7 mouse cellular contexts compared by ENCODE assay signal in the genomic region with DNA sequence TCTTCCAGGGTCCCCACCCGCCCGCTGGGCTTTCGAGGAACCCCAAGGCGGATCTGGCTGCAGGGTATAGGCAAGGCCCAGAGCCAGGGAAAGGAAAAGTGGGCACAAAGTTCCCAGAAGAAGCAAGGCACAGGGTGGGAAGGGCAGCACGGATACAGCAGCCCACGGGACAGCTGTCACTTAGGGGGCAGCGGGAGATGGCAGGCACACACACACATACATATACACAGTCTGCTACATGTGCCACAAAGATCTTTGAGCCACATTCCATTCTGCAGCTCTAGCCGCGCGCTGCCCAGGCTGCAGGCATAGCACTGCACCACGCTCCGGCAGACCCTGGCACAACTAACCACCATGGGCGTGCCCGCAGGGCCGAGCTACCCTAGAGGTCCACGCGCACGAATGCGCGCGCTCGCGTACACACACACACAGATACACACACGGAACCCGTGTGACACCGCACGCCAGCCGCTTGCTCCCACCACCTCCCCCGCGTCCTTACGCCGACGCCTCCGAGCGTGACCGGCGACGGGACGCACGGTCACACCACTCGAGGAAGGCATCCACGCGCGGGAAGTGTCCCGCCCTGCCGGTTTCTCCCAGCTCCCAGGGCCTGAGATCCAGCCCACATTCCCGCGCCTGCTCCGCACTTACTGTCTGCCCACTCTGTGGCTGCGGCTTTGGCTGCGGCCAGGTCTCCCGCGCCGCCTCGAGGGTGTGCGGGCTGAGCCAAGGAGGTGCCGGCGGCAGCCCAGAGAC. TPM values are rescaled to one million over a fixed set of nuclear protein-coding genes. Genes with fewer than 3 reads are reported as not detected.
DNase-seq lines count a peak whose midpoint lies in the region; ATAC-seq and TF ChIP-seq lines count a peak whose summit lies in the region.

No protein-coding gene starts in this region.

- peak; percentile 73 for ATAC-seq in hindbrain, postnatal 0 days
- ATAC-seq in liver, embryonic 14.5 days (ENCODE audit: insufficient read depth): no peak
- no peak for ATAC-seq in activated CD4-positive, CD25-positive, alpha-beta regulatory T cell, adult 4 months

- H3K27ac ChIP-seq in testis, adult 2 months (ENCODE audit: control insufficient read depth, insufficient read depth, low read depth, low read length): no peak overlapping the region
- no peak overlapping the region for H3K27ac ChIP-seq in embryonic facial prominence, embryonic 10.5 days (replicated peaks)
- peak overlapping the region; percentile 41; the same call in 1 of the 2 replicates for H3K27ac ChIP-seq in hindbrain, postnatal 0 days
- no peak overlapping the region for H3K27ac ChIP-seq in liver, embryonic 14.5 days

- peak overlapping the region; percentile 60 for H3K9ac ChIP-seq in hindbrain, postnatal 0 days (replicated peaks; ENCODE audit: low read length)
- no peak overlapping the region for H3K9ac ChIP-seq in liver, embryonic 14.5 days (replicated peaks)

- no peak for TF ChIP-seq POLR2A in testis, adult 2 months (IDR thresholded peaks at IDR 0.05; ENCODE audit: control insufficient read depth, low read depth, low read length)

- H3K4me2 ChIP-seq in hindbrain, postnatal 0 days (ENCODE audit: low read depth, low read length): peak overlapping the region; percentile 67
- H3K4me2 ChIP-seq in liver, embryonic 14.5 days (ENCODE audit: low read depth): peak overlapping the region; percentile 18

- H3K27me3 ChIP-seq in testis, adult 2 months (ENCODE audit: control insufficient read depth, insufficient read depth, low read length): no peaks in the 10 kb centered on the region
- H3K27me3 ChIP-seq in embryonic facial prominence, embryonic 10.5 days (replicated peaks; ENCODE audit: low read depth, poor library complexity, severe bottlenecking): peaks cover 83% of the 10 kb centered on the region
- peaks cover 6% of the 10 kb centered on the region for H3K27me3 ChIP-seq in hindbrain, postnatal 0 days (ENCODE audit: insufficient read depth, low read length)
- H3K27me3 ChIP-seq in liver, embryonic 14.5 days (ENCODE audit: control insufficient read depth, insufficient read depth, low read length): peaks cover 68% of the 10 kb centered on the region

- H3K36me3 ChIP-seq in testis, adult 2 months (ENCODE audit: control insufficient read depth, insufficient read depth, low read length): no peaks in the 10 kb centered on the region
- no peaks in the 10 kb centered on the region for H3K36me3 ChIP-seq in embryonic facial prominence, embryonic 10.5 days (replicated peaks)
- no peaks in the 10 kb centered on the region for H3K36me3 ChIP-seq in hindbrain, postnatal 0 days (ENCODE audit: insufficient read depth, low read length)
- H3K36me3 ChIP-seq in liver, embryonic 14.5 days (replicated peaks; ENCODE audit: control insufficient read depth, insufficient read depth, low read depth): no peaks in the 10 kb centered on the region

- TF ChIP-seq EP300 in liver, embryonic 14.5 days (IDR thresholded peaks at IDR 0.05; ENCODE audit: low read depth): no peak

- H3K9me3 ChIP-seq in embryonic facial prominence, embryonic 10.5 days: no peaks in the 10 kb centered on the region
- H3K9me3 ChIP-seq in hindbrain, postnatal 0 days (ENCODE audit: low read length): no peaks in the 10 kb centered on the region
- H3K9me3 ChIP-seq in liver, embryonic 14.5 days (ENCODE audit: control insufficient read depth, low read length): no peaks in the 10 kb centered on the region

- no peak for DNase-seq in testis, postnatal 14 days (ENCODE audit: low spot score)
- peak; percentile 45 for DNase-seq in embryonic facial prominence, embryonic 10.5 days (ENCODE audit: low spot score)
- DNase-seq in hindbrain, postnatal 0 days (ENCODE audit: low spot score): peak; percentile 68
- DNase-seq in liver, embryonic 14.5 days (ENCODE audit: low read depth in 3 of 3, low spot score in 3 of 3): no peak
- DNase-seq in right cerebral cortex, adult 2 months (ENCODE audit: low spot score in 2 of 2): peak; percentile 50 to 74

- H3K4me3 ChIP-seq in testis, adult 2 months (ENCODE audit: control insufficient read depth, low read depth, low read length): peak overlapping the region; percentile 19
- peak overlapping the region; percentile 49 for H3K4me3 ChIP-seq in embryonic facial prominence, embryonic 10.5 days
- peak overlapping the region; percentile 47 for H3K4me3 ChIP-seq in hindbrain, postnatal 0 days (ENCODE audit: low read length)
- H3K4me3 ChIP-seq in liver, embryonic 14.5 days (ENCODE audit: insufficient read depth in 1 of 2, low read depth in 2 of 2, low read length in 2 of 2): 0 out of 4 replicates have a peak overlapping the region, but pooled peaks of 1 of the 2 experiments have one; percentile 12

- TF ChIP-seq CTCF in testis, adult 2 months (IDR thresholded peaks at IDR 0.05; ENCODE audit: control insufficient read depth, insufficient read depth, insufficient replicate concordance, low read depth, low read length): no peak
- no peak for TF ChIP-seq CTCF in hindbrain, postnatal 0 days (IDR thresholded peaks at IDR 0.05; ENCODE audit: low read depth)
- no peak for TF ChIP-seq CTCF in liver, embryonic 14.5 days (IDR thresholded peaks at IDR 0.05; ENCODE audit: low read depth)

- peaks cover 25% of the 10 kb centered on the region for H3K4me1 ChIP-seq in testis, adult 2 months (ENCODE audit: control insufficient read depth, insufficient read depth, low read length)
- H3K4me1 ChIP-seq in embryonic facial prominence, embryonic 10.5 days: peaks cover 12% of the 10 kb centered on the region
- peaks cover 9% of the 10 kb centered on the region for H3K4me1 ChIP-seq in hindbrain, postnatal 0 days (ENCODE audit: insufficient read depth, low read length)
- no peaks in the 10 kb centered on the region for H3K4me1 ChIP-seq in liver, embryonic 14.5 days (replicated peaks; ENCODE audit: control insufficient read depth in 2 of 2, insufficient read depth in 2 of 2, low read length in 1 of 2)

- 4% methylated on average over 58 of the region's 58 CpGs for WGBS in embryonic facial prominence, embryonic 10.5 days
- WGBS in hindbrain, postnatal 0 days: 3% methylated on average over 58 of the region's 58 CpGs
- 8% methylated on average over 58 of the region's 58 CpGs for WGBS in liver, embryonic 14.5 days (ENCODE audit: insufficient replicate concordance)

RNA-seq across cellular contexts. Expression of gene Kcnk4, which starts 0.7 kb away (rescaled TPM):
- polyA plus RNA-seq in testis, adult 2 months (2012; rRNA removed): 1.3 and 1.5 TPM in 2 replicates
- 0.23 TPM in 1 of 2 replicates, not detected in the other for polyA plus RNA-seq in embryonic facial prominence, embryonic 10.5 days (2016; fragmentation: Nextera tagmentation; extraction: Ambion mirVana)
- total RNA-seq in hindbrain, postnatal 0 days (2014; rRNA removed): 13.3 and 17.6 TPM in 2 replicates
- polyA plus RNA-seq in hindbrain, postnatal 0 days (2015; fragmentation: Nextera tagmentation; extraction: Ambion mirVana): 15.9 and 21.7 TPM in 2 replicates
- not detected in 2 replicates for polyA plus RNA-seq in liver, embryonic 14.5 days (2012; rRNA removed)
- polyA plus RNA-seq in liver, embryonic 14.5 days (2014; fragmentation: Nextera tagmentation; extraction: Ambion mirVana): 0.05 TPM in 1 of 2 replicates, not detected in the other
- polyA plus RNA-seq in activated CD4-positive, CD25-positive, alpha-beta regulatory T cell, adult 4 months (2017; shearing (Covaris generic)): not detected

RNA-seq across cellular contexts. Expression of gene Bad, which starts 8.0 kb away (rescaled TPM):
- 78.8 and 91.6 TPM in 2 replicates for polyA plus RNA-seq in testis, adult 2 months (2012; rRNA removed)
- 53.4 and 55.1 TPM in 2 replicates for polyA plus RNA-seq in embryonic facial prominence, embryonic 10.5 days (2016; fragmentation: Nextera tagmentation; extraction: Ambion mirVana)
- total RNA-seq in hindbrain, postnatal 0 days (2014; rRNA removed): 58.2 and 67.0 TPM in 2 replicates
- 86.6 and 88.0 TPM in 2 replicates for polyA plus RNA-seq in hindbrain, postnatal 0 days (2015; fragmentation: Nextera tagmentation; extraction: Ambion mirVana)
- polyA plus RNA-seq in liver, embryonic 14.5 days (2012; rRNA removed): 22.3 and 22.8 TPM in 2 replicates
- 25.7 and 27.9 TPM in 2 replicates for polyA plus RNA-seq in liver, embryonic 14.5 days (2014; fragmentation: Nextera tagmentation; extraction: Ambion mirVana)
- polyA plus RNA-seq in activated CD4-positive, CD25-positive, alpha-beta regulatory T cell, adult 4 months (2017; shearing (Covaris generic)): 10 to 100 TPM; 42.6 to 60.5 TPM

RNA-seq across cellular contexts. Expression of gene Catsperz, which starts 8.4 kb away (rescaled TPM):
- 1,294 and 1,426 TPM in 2 replicates for polyA plus RNA-seq in testis, adult 2 months (2012; rRNA removed)
- 0.68 and 0.74 TPM in 2 replicates for polyA plus RNA-seq in embryonic facial prominence, embryonic 10.5 days (2016; fragmentation: Nextera tagmentation; extraction: Ambion mirVana)
- 2.0 TPM in 1 of 2 replicates, not detected in the other for total RNA-seq in hindbrain, postnatal 0 days (2014; rRNA removed)
- polyA plus RNA-seq in hindbrain, postnatal 0 days (2015; fragmentation: Nextera tagmentation; extraction: Ambion mirVana): 2.9 and 3.7 TPM in 2 replicates
- 0.13 and 0.16 TPM in 2 replicates for polyA plus RNA-seq in liver, embryonic 14.5 days (2012; rRNA removed)
- polyA plus RNA-seq in liver, embryonic 14.5 days (2014; fragmentation: Nextera tagmentation; extraction: Ambion mirVana): 0.28 and 0.37 TPM in 2 replicates
- polyA plus RNA-seq in activated CD4-positive, CD25-positive, alpha-beta regulatory T cell, adult 4 months (2017; shearing (Covaris generic)): not detected

RNA-seq across cellular contexts. Expression of gene Gpr137, which starts 8.7 kb away (rescaled TPM):
- 205 and 212 TPM in 2 replicates for polyA plus RNA-seq in testis, adult 2 months (2012; rRNA removed)
- polyA plus RNA-seq in embryonic facial prominence, embryonic 10.5 days (2016; fragmentation: Nextera tagmentation; extraction: Ambion mirVana): 26.9 and 27.5 TPM in 2 replicates
- 122 and 129 TPM in 2 replicates for total RNA-seq in hindbrain, postnatal 0 days (2014; rRNA removed)
- 65.6 and 68.7 TPM in 2 replicates for polyA plus RNA-seq in hindbrain, postnatal 0 days (2015; fragmentation: Nextera tagmentation; extraction: Ambion mirVana)
- 5.5 and 8.8 TPM in 2 replicates for polyA plus RNA-seq in liver, embryonic 14.5 days (2012; rRNA removed)
- polyA plus RNA-seq in liver, embryonic 14.5 days (2014; fragmentation: Nextera tagmentation; extraction: Ambion mirVana): 4.4 and 4.5 TPM in 2 replicates
- polyA plus RNA-seq in activated CD4-positive, CD25-positive, alpha-beta regulatory T cell, adult 4 months (2017; shearing (Covaris generic)): 10 to 100 TPM in 1 of 2 experiments, 1 to 10 TPM in 1; 9.8 to 11.5 TPM

RNA-seq across cellular contexts. Expression of gene Esrra, which starts 12.0 kb away (rescaled TPM):
- polyA plus RNA-seq in testis, adult 2 months (2012; rRNA removed): 13.3 and 16.6 TPM in 2 replicates
- 7.9 and 8.9 TPM in 2 replicates for polyA plus RNA-seq in embryonic facial prominence, embryonic 10.5 days (2016; fragmentation: Nextera tagmentation; extraction: Ambion mirVana)
- 47.0 and 61.6 TPM in 2 replicates for total RNA-seq in hindbrain, postnatal 0 days (2014; rRNA removed)
- polyA plus RNA-seq in hindbrain, postnatal 0 days (2015; fragmentation: Nextera tagmentation; extraction: Ambion mirVana): 11.8 and 12.3 TPM in 2 replicates
- 6.2 and 6.6 TPM in 2 replicates for polyA plus RNA-seq in liver, embryonic 14.5 days (2012; rRNA removed)
- 1.6 and 2.2 TPM in 2 replicates for polyA plus RNA-seq in liver, embryonic 14.5 days (2014; fragmentation: Nextera tagmentation; extraction: Ambion mirVana)
- polyA plus RNA-seq in activated CD4-positive, CD25-positive, alpha-beta regulatory T cell, adult 4 months (2017; shearing (Covaris generic)): 1 to 10 TPM; 3.1 to 3.8 TPM

Comparison
In these comparisons a context has a peak if more than half of its experiments do, and no peak if none do; other contexts are left out.
1. DNase-seq: peak in embryonic facial prominence, embryonic 10.5 days (single experiment), hindbrain, postnatal 0 days (single experiment) and right cerebral cortex, adult 2 months (2 of 2); none in testis, postnatal 14 days (single experiment) and liver, embryonic 14.5 days (0 of 3).
2. RNA of gene Catsperz, which starts 8.4 kb away (polyA plus RNA-seq): 1,294 to 1,426 TPM in testis, adult 2 months; 2.9 to 3.7 TPM in hindbrain, postnatal 0 days, 0.68 to 0.74 TPM in embryonic facial prominence, embryonic 10.5 days, 0.13 to 0.37 TPM in liver, embryonic 14.5 days and not detected in activated CD4-positive, CD25-positive, alpha-beta regulatory T cell, adult 4 months; every median in the first group is over 100 times any median in the second.